Mouse (Mus musculus): ENCODE measurements around the gene Spint2. TPM values are rescaled to one million over a fixed set of nuclear protein-coding genes. Genes with fewer than 3 reads are reported as not detected.

Spint2 gene
- 205 TPM for polyA plus RNA-seq (2017; shearing (Covaris generic))

DNA sequence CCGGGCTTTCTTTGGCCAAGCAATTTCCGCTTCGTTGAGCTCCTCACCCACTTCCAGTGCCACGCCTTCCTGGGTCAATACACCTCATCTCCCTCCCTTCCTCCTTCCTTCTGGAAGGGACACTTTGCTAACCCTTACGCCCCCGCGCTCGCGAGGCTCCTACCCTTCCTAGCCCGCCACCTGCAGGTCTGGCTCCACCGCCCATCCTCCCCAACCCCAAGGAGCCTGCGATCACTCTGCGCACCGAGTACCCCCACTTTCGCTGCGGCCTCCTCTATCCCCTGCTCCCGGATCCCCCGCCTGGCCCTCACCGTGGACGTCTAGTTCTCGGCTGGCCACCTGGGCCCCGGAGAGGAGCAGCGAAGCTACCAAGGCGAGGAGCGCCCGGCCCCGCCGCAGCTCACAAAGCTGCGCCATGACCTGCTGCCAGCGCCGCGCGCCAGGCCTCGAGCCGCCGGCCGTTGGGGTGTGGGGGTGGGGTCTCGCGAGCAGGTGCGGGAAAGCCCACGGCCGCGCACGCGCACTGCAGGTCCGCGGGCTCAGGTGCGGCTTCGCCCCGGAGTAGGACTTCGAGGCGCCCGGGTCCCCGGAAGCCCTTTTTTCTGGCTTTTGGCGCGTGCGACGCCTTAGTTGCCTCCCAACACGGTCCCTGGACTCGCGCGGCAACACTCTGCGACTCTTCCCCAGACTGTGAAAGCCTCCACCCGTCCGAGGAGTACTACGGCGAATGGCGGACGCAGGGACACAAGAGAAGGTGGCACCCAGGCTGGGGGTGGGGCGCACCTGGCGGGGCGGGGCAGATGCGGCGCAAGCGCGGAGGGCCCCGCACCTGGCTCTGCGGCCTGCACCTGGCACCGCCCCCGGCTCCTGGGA is at the start of gene Spint2:
Spint2 (minus strand) TSS at position 712 of the 873 bp plus-strand sequence.

DNA sequence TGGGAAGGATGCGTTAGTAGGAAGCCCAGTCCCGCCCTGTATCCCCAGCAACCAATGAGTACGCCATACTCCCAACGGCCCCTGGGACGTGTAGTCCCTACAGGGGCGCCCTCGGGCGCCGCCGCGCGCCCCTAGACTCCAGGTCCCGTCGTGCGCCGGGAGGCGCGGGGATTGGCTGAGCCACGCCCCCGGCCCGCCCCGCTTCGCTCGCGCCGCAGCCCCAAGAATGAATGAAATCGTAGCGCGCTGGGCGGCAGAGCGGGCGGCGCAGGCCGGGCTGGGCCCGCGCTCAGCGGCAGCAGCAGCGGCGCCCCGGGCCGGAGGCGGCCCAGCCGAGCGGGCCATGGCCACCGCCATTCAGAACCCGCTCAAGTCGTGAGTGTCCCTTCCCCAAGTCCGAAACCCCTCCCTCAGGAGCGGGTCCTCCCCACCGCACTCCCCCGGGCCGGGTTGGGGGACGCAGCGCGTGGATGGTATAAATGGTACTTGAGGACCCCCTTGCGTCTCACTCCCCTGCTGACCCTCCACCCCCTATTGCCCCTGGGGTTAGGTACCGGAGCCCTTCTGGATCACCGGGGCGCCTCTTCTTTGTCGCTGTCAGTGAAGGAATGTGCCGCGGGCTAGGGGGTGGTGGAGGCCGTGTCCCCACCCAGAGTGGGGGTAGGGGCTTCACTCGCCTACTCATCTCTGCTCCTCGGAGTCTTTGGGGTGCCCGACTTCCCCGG is 22.2 kb upstream of the Spint2 start, which contains the start of gene Dpf1:
Dpf1 (plus strand) TSS at position 214 of the 725 bp plus-strand sequence.

DNA sequence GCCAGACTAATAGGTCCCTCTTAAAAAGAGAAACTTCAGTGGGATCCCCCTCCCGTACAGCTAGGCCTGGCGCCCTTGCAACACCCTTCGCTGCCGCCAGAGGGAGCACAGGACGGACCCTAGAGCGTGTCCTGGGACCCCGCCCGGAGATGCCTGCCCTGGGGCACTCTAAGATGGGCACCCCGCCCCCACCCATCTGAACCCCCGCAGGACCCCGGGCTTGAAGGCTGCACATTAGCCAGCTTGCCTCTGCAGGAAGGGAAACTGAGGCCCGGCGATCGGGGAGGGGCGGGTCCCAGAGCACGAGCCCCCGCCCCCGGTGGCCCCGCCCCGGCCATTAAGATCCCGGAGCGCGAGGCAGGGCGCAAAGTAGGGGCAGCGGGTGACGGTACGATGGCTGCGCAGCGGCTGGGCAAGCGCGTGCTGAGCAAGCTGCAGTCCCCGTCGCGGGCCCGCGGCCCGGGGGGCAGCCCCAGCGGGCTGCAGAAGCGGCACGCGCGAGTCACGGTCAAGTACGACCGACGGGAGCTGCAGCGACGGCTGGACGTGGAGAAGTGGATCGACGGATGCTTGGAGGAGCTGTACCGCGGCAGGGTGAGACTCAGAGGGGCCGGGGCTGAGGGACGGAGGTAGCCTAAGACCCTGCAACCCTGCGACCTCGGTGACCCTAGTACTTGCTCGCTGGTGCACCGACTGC is 7.4 kb upstream of the Spint2 start, which contains the start of gene Ppp1r14a:
Ppp1r14a (plus strand) TSS at position 367 of the 697 bp plus-strand sequence.

DNA sequence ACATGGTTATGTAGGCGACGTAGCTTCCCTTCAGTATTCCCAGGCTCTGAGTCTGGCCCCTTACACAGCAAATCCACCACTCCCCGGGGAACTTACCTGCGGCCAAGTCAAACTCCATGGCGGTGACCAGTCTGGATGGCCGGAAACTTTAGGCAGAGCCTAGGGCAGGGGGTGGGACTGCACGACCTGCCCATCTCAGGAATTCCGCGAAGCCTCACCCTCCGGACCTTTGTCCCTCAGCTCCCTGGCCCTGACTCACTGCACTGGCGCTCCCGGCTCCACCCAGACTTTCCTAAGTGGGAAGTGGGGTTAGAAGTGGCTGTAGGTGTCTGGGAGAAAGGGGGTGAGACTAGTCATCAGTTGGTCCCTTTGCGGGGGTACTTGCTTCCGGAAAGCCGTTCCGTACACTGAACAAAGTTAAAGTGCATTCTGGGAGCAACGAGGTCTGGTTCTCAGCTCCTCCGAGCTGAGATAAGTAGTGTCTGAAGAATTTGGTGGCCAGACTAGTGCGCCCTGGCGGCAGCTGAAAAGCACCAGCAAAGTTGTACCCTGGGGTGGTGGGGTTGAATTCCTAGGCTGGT is 33.4 kb downstream of the Spint2 start, which contains the start of gene 2200002D01Rik:
2200002D01Rik (minus strand) TSS at position 206 of the 581 bp plus-strand sequence.

DNA sequence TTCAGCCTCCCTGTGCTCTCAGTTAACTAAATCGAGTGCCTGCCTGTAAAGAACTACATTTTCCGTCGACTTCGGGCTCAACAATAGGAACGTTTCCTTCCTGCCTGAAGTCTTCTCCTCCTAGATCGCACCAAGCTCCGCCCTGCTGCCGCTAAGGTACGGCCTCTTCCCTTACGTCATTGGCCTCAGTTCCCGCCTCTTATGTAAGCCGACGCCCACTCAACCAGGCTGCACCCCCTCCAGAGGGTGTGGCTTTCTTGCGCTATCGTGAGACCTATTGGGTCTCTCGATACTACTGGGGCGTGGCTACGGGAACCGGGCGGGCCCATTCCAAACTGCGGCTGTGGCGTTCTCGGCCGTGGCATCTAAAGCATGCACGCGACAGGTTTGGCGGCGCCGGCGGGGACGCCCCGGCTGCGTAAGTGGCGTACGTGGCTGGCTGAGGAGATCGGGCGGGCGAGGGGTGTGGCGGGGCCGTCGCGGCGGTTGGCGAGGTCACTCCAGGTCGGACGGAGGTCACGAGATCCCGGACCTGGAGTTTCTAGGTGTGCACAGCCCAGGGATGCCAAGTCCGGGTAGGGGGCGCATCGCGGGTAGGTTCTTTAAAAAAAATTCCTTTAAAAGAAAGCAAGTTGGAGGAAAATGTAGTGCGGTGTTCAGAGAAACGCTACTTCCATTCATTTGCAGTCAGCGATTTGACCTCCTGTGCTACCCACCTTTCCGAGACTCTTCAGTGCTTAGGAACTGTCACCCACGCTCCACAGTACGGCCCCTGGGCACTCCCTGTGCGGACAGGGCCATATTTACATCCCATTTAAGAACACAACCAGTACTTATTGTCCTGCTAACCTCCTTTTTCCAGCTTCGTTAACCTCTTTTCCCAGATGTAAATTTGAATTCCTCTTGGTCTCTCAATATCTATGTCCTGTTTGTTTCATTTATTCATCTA is 43.4 kb downstream of the Spint2 start, which contains the start of gene Yif1b:
Yif1b (plus strand) TSS at position 311 of the 949 bp plus-strand sequence.

DNA sequence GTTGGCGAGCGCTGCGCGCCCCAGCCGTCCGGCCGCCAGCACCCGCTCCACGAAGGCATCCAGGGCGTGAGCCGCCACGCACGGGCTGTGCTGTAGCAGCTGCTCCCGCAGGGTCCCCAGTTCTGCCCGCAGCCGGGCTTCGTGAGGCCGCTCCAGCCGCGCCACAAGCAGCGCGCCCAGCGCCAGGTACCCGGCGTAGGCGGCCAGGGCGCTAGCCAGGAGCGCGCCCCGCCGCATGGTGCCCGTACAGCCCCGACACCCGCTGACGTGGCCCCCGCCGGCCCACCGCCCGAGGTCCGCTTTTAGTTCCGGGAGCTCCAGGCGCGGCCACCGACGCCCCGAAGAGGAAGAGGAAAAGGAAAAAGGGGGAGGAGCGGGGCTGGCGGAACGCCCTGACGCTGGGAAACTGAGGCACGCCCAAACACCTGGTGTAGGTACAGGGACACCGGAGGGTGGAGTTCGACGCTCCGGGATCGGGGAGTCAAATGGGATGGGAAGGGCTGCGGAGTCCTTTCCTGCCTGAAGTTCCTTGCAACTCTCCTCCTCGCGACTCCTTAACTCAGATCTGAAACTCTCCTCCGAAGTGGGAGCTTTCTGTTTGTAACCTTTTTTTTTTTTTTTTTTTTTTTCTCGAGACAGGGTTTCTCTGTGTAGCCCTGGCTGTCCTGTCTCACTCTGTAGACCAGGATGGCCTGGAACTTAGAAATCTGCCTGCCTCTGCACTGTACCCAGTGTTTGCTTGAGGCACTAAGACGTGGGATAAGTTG is 49.3 kb downstream of the Spint2 start, which contains the start of gene Kcnk6:
Kcnk6 (minus strand) TSS at position 269 of the 767 bp plus-strand sequence.

DNA sequence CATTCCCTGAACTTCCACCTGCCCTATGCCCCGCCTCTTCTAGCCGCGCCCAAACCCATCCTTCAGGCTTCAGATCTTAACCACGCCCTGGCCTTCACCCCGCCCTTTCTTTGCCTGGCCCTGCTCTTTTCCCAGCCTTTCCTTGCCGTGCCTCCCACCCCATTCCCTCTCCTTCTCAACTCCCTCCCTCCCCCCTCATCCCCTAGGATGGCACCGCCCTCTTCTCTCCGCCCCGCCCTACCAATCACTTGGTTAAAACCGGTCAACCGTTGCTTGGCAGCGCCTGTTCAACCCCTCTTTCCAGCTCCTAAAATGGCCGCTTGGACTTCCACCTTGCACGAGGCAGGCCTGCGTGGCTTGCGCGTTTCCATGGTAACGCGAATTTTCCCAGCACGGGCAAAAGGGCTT is 68.0 kb downstream of the Spint2 start, which contains the start of gene Catsperg1:
Catsperg1 (minus strand) TSS at position 361 of the 408 bp plus-strand sequence.

Other genes with a start within 250 kb of the Spint2 start
- gene Ryr1, start 156.7 kb downstream of the Spint2 start, polyA plus RNA-seq (2017; shearing (Covaris generic)) = 0.02 TPM
- 2.0 TPM for gene Rasgrp4, start 147.1 kb downstream of the Spint2 start, polyA plus RNA-seq (2017; shearing (Covaris generic))
- 76.0 TPM for gene Fam98c, start 125.7 kb downstream of the Spint2 start, polyA plus RNA-seq (2017; shearing (Covaris generic))
- gene Ggn, start 111.7 kb downstream of the Spint2 start, polyA plus RNA-seq (2017; shearing (Covaris generic)) = 0.23 TPM
- gene Spred3, start 111.5 kb downstream of the Spint2 start, polyA plus RNA-seq (2017; shearing (Covaris generic)) = 0.16 TPM
- 243 TPM for gene Psmd8, start 101.2 kb downstream of the Spint2 start, polyA plus RNA-seq (2017; shearing (Covaris generic))
- 1.5 TPM for gene Catsperg1, start 67.9 kb downstream of the Spint2 start, polyA plus RNA-seq (2017; shearing (Covaris generic))
- gene Kcnk6, start 49.4 kb downstream of the Spint2 start, polyA plus RNA-seq (2017; shearing (Covaris generic)) = 2.5 TPM
- 64.9 TPM for gene Yif1b, start 43.6 kb downstream of the Spint2 start, polyA plus RNA-seq (2017; shearing (Covaris generic))
- 2.6 TPM for gene 2200002D01Rik, start 33.4 kb downstream of the Spint2 start, polyA plus RNA-seq (2017; shearing (Covaris generic))
- gene Ppp1r14a, start 7.4 kb upstream of the Spint2 start, polyA plus RNA-seq (2017; shearing (Covaris generic)) = not detected
- gene Dpf1, start 22.0 kb upstream of the Spint2 start, polyA plus RNA-seq (2017; shearing (Covaris generic)) = not detected
- gene Sipa1l3, start 236.7 kb upstream of the Spint2 start, polyA plus RNA-seq (2017; shearing (Covaris generic)) = 12.3 TPM

All from CD4-positive, CD25-positive, alpha-beta regulatory T cell (primary cell).